Mouse (Mus musculus) kidney, postnatal 4 days (tissue): ENCODE measurements around the gene B430305J03Rik.
A peak's percentile ranks its signal among the peaks of the same experiment; 100 is the strongest.

ENCODE experiments used
- DNase-seq, 2 experiments: peaks; one replicate each; pipeline ENCODE4 v3.0.0; 2021; ENCODE audit warnings: mixed read lengths in 2 of 2

The B430305J03Rik gene

DNA sequence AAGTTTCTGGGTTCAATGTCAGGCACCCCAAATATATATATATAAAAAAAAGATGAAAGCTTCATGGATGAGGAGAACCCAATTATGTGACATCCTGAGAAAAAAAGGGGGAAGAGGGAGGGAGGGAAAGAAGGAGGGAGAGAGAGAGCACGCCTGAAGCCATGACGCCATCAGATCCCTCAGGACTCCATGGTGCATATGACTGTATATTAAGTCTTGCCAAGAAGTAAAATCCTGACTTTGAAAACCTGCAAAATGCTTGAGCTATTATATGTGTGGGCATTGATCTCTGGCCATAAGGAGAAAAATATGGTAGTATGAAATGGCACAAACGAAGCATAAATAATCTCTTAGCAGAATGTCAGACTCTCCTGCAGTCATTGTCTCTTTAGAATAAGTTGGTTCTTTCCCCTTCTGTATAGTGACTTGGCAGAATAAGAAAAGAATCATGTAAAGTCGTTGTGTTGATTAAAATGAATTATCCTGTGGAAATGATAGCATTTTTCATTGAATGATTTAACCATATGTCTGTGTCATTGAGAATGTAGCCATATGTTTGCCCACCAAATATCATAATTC lies 17.6 kb downstream of the B430305J03Rik start:
- no peak for DNase-seq

DNA sequence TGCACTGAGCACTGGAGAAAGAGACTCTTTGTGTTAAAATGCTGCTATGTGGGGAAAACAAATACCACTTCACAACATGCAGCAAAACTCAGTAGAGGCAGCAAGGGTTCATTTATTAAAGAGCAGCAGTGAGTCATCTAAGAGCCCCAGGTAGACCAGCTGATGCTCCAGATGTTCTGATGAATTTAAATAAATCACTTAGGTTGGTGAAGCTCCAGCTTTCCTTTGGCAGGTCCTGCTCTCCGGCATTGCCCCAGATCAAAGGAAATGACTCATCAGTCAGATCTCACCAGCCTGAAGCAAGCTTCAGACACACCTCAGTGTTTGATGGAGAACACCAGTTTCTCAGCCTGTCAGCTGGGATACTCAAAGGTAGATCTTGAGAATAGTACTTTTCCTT lies 20.1 kb downstream of the B430305J03Rik start:
- DNase-seq = no peak

DNA sequence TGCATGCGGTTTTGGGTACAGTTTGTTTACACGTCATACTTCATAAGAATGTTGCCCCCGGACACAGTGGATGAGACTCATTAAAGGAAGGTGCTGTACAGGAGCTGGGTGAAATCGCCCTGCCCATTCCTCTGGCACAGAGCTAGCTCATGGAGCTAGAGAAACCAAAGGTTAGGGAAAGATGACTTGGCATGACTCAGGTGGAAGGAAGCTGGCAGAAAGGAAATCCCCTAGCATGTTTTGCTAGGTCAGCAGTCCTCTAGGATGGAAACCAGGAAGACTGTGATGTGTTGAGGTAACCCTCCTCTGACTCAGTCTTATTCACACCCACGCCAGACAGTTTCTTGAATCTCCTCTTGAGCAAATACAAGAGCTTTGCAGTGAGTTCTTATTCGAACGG lies 21.7 kb downstream of the B430305J03Rik start:
- no peak for DNase-seq

DNA sequence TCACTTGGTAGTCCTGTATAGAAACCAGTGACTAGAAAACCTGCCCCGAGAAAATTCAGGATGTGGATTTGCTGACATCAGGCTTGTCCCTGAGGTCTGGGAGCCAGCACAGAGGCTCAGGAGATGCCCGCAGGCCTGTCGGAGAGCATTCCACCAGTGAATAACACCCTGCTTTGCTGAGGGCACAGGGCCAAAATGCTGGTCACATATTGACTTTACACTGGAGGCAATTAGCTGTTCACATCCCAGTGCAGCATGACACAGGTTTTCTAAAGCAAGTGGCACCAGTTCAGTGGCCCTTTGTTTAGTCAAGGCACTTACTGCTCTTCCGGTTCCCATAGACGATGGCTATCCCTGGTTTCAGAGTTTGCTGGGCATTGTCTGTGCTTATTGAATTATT lies 25.4 kb downstream of the B430305J03Rik start:
- DNase-seq = peak; percentile 11 to 39

DNA sequence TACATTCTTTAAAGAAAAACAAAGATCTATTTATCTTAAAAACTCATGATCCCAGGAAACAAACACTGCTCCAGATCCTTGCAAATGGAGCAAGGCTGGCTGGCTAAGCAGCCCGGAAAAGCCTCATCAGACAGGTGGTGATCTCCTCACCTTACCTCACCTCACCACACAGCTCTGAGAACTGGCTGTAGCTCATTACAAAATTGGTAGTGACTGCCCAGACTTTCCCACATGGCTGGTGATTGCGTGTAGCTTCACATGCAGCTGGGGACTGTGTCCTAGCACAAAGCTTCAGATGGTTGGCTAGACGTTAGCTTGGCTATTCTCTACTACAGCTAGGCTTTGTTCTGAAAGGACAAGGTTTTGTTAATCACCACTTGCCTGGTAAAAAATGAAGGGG lies 28.5 kb downstream of the B430305J03Rik start:
- no peak for DNase-seq

DNA sequence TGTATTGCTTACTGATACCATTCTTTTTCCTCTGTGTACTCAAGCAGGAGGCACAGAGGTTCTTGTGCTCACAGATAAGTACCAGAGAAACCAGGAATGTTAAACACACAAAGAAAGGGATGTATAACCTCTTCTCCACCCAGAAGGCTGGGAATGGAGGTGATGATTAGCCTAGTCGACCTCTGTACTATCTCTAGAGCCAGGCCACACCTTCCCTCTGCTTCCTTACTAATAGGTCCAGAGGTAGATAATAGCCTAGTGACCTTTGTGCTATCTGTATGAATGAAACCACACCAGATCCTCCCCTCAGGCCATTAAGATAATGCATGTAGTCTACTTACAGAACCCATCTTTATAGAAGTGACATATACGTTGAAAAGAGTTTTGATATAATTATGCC lies 29.5 kb downstream of the B430305J03Rik start:
- DNase-seq = no peak

DNA sequence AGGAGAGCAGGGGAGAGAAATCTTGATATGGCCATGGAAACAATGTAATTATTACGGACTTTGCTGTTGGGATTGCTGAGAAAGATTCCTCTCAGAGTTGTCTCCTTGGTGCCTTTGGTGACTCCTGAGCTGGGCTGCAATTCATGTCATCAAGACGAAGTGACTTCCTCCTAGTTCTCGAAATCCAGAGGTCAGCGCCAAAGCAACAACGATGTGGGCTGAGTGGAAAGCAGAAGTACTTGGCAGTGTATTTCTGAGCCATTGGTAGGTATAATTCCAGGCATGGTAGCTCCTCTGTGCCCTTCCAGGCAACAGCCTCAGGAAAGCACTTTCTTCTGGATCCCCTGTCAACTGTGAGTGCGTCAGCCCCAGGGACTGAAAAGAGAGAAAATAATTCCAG lies 44.1 kb downstream of the B430305J03Rik start:
- no peak for DNase-seq

DNA sequence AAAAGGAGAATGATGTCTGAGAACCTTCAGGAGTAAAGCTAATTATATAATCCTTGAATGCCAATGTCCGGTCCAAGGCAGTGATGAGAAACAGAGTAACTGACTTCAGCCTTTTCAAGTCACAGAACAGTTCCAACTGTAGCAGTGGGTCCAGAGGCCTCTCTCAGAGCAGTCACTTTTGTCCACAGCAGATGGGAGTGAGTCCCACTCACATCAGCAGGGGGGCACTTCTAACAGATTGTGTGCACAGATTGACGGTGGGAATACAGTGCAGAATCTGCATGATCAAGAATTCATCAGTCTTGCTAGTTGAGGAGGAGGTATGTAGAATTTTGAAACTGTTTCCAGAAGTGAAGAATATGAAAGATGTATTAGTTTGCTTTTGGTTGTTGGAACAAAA lies 45.7 kb downstream of the B430305J03Rik start:
- no peak for DNase-seq

DNA sequence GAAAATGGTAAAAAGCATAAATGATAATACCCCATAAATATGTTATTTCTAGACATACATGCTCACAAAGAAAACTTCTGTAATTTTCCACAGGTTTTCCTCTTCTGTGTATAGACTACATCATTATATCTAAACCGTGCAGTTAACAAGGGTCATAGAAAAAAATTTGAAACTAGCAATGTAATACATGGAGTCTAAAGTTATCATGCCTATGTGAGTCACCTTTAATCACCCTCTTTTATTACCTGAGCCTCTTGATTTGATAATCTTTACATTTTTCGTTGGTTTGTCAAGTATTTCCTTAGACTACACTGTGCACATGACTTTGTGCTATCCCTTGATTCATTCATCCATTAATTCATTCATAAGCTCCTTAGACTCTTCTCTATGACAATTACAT lies 50.7 kb downstream of the B430305J03Rik start:
- DNase-seq = no peak
